Mouse (Mus musculus) G1E (cell line): ENCODE measurements around the gene H3f3b. TPM values are rescaled to one million over a fixed set of nuclear protein-coding genes. Genes with fewer than 3 reads are reported as not detected.

Experiments
- ATAC-seq: 2 replicates; pipeline ENCODE4 v1.8.0; 2016; ENCODE audit warnings: mild to moderate bottlenecking; ENCODE audit not compliant: insufficient number of reproducible peaks, poor library complexity, low FRiP score, severe bottlenecking; ENCODE audit errors: extremely low read depth
- DNase-seq: peaks from one replicate; pipeline ENCODE4 v3.0.0; 2012; ENCODE audit warnings: low spot score
- H3K27me3 ChIP-seq: 2 replicates; pipeline ENCODE4 v1.6.1; 2012; ENCODE audit warnings: mild to moderate bottlenecking, low read length, inconsistent platforms; ENCODE audit not compliant: insufficient read depth
- H3K36me3 ChIP-seq: replicated peaks from 2 replicates; pipeline ENCODE3; 2012; ENCODE audit warnings: mild to moderate bottlenecking, inconsistent platforms
- H3K4me1 ChIP-seq: 2 replicates; pipeline ENCODE4 v1.6.1; 2012; ENCODE audit warnings: low read depth, low read length, inconsistent platforms, mixed read lengths; ENCODE audit not compliant: insufficient read depth
- H3K4me3 ChIP-seq: 2 replicates; pipeline ENCODE4 v1.5.1; 2012; ENCODE audit warnings: low read depth, mild to moderate bottlenecking, inconsistent platforms, low read length, moderate library complexity, mixed read lengths
- H3K9me3 ChIP-seq: replicated peaks from 2 replicates; pipeline ENCODE4 v1.6.1; 2012; ENCODE audit warnings: inconsistent platforms
- CTCF ChIP-seq: IDR thresholded peaks from 2 replicates; pipeline ENCODE4 v1.5.1; 2012; ENCODE audit warnings: low read depth, low read length, inconsistent platforms, mixed read lengths
- GATA1 ChIP-seq: IDR thresholded peaks from 2 replicates; pipeline ENCODE4 v1.6.1; 2012; ENCODE audit warnings: borderline replicate concordance, low read length, inconsistent platforms, mixed read lengths
- GATA2 ChIP-seq: IDR thresholded peaks from 2 replicates; pipeline ENCODE4 v1.6.1; 2012; ENCODE audit warnings: low read depth, low read length, inconsistent platforms, borderline replicate concordance
- POLR2AphosphoS5 ChIP-seq: IDR thresholded peaks from 2 replicates; pipeline ENCODE4 v1.6.1; 2012; ENCODE audit warnings: low read depth, low read length, inconsistent platforms; ENCODE audit not compliant: insufficient replicate concordance
- TAL1 ChIP-seq: conservative IDR thresholded peaks from 2 replicates; pipeline ENCODE4 v1.6.1; 2012; ENCODE audit warnings: low read depth, low read length, inconsistent platforms, mixed read lengths
- polyA plus RNA-seq: library from polyadenylated mRNA; stranded (reverse); fragments of >175 nt; gene quantifications from 2 replicates; pipeline ENCODE4 v1.2.3, GENCODE M21; 2012
- total RNA-seq, 2 experiments: library from RNA; stranded (forward) in 1 of 2; stranded (reverse) in 1 of 2; fragments of 200-1000 nt in 1 of 2; fragments of >200 nt in 1 of 2; fragmentation: Nextera tagmentation in 1 of 2; gene quantifications; 2 replicates each; pipeline ENCODE4 v1.2.3; 2014 to 2017

Gene H3f3b
- total and polyA plus RNA-seq, 3 experiments: 336 to 721 (median 692) TPM

GRCm38 (mm10) chr11:116060596-116060995, 32.8 kb upstream of the H3f3b start:
- DNase-seq: no peak

GRCm38 (mm10) chr11:116059691-116060025, 31.9 kb upstream of the H3f3b start:
- Histone ChIP-seq H3K9me3 (no peaks in the 10 kb centered on the region), H3K4me1 (peaks cover 54% of the 10 kb centered on the region), H3K4me3 (no peak overlapping the region), H3K27me3 (no peaks in the 10 kb centered on the region; the same call in 1 of the 2 replicates), H3K36me3 (peaks cover 100% of the 10 kb centered on the region)
- no peak for DNase-seq
- ATAC-seq: no peak
- no peak for TF ChIP-seq POLR2AphosphoS5
- no peak for TF ChIP-seq GATA1
- no peak for TF ChIP-seq TAL1
- no peak for TF ChIP-seq GATA2
- TF ChIP-seq CTCF: no peak

More at GRCm38 (mm10) chr11:116060596-116060995, 32.8 kb upstream of the H3f3b start:
- Histone ChIP-seq H3K4me3 (no peak overlapping the region), H3K4me1 (peaks cover 54% of the 10 kb centered on the region), H3K9me3 (no peaks in the 10 kb centered on the region), H3K36me3 (peaks cover 100% of the 10 kb centered on the region), H3K27me3 (no peaks in the 10 kb centered on the region; the same call in 1 of the 2 replicates)
- ATAC-seq: no peak
- TF ChIP-seq GATA1 (no peak), GATA2 (no peak), POLR2AphosphoS5 (no peak), TAL1 (no peak), CTCF (no peak)

- Histone ChIP-seq H3K36me3 (peaks cover 100% of the 10 kb centered on the region), H3K27me3 (no peaks in the 10 kb centered on the region; the same call in 1 of the 2 replicates), H3K9me3 (no peaks in the 10 kb centered on the region), H3K4me3 (no peak overlapping the region), H3K4me1 (peaks cover 51% of the 10 kb centered on the region)
- DNase-seq (no peak), ATAC-seq (no peak)
- no peak for TF ChIP-seq GATA1
- TF ChIP-seq GATA2: no peak
- no peak for TF ChIP-seq TAL1
- no peak for TF ChIP-seq POLR2AphosphoS5
- TF ChIP-seq CTCF: no peak
Observed at GRCm38 (mm10) chr11:116058868-116059690, 31.3 kb upstream of the H3f3b start.

GRCm38 (mm10) chr11:116058022-116058614, 30.4 kb upstream of the H3f3b start:
- Histone ChIP-seq H3K4me1 (peaks cover 55% of the 10 kb centered on the region), H3K36me3 (peaks cover 100% of the 10 kb centered on the region), H3K9me3 (no peaks in the 10 kb centered on the region), H3K27me3 (no peaks in the 10 kb centered on the region; the same call in 1 of the 2 replicates), H3K4me3 (no peak overlapping the region)
- DNase-seq (no peak), ATAC-seq (no peak)
- TF ChIP-seq POLR2AphosphoS5 (no peak; the same call in 1 of the 2 replicates), TAL1 (no peak), CTCF (no peak), GATA1 (no peak), GATA2 (no peak)

GRCm38 (mm10) chr11:116057237-116057881, 29.6 kb upstream of the H3f3b start:
- H3K36me3 ChIP-seq: peaks cover 100% of the 10 kb centered on the region
- H3K4me1 ChIP-seq: peaks cover 58% of the 10 kb centered on the region
- H3K4me3 ChIP-seq: no peak overlapping the region
- DNase-seq (peak; percentile 61), ATAC-seq (peak; percentile 45)
- no peak for TF ChIP-seq GATA2
- TF ChIP-seq CTCF: no peak
- TF ChIP-seq GATA1: no peak
- TF ChIP-seq POLR2AphosphoS5: no peak
- TF ChIP-seq TAL1: no peak
- no peaks in the 10 kb centered on the region for H3K9me3 ChIP-seq
- no peaks in the 10 kb centered on the region; the same call in 1 of the 2 replicates for H3K27me3 ChIP-seq

GRCm38 (mm10) chr11:116055873-116056272, 28.1 kb upstream of the H3f3b start:
- ATAC-seq: no peak
- H3K4me1 ChIP-seq: peaks cover 48% of the 10 kb centered on the region

More at GRCm38 (mm10) chr11:116055873-116056272, 28.1 kb upstream of the H3f3b start:
- Histone ChIP-seq H3K36me3 (peaks cover 99% of the 10 kb centered on the region), H3K9me3 (no peaks in the 10 kb centered on the region), H3K27me3 (no peaks in the 10 kb centered on the region; the same call in 1 of the 2 replicates), H3K4me3 (no peak overlapping the region)
- DNase-seq: no peak
- TF ChIP-seq POLR2AphosphoS5 (no peak), CTCF (no peak)
